Mouse (Mus musculus): ENCODE results near the gene Btnl9.

- TF ChIP-seq GATA1 (IDR thresholded peaks at IDR 0.05; ENCODE audit: borderline replicate concordance, low read length) (no peak), FLI1 (IDR thresholded peaks at IDR 0.05; ENCODE audit: low read length) (no peak)
These were observed 8.9 kb upstream of the Btnl9 start for GRCm38 (mm10) chr11:49195819-49196322.
